Mouse (Mus musculus): ENCODE data around the gene Rbm4. TPM values are rescaled to one million over a fixed set of nuclear protein-coding genes. Genes with fewer than 3 reads are reported as not detected.

The Rbm4 gene
- 62.0 TPM for polyA plus RNA-seq (2017; shearing (Covaris generic))

GRCm38 (mm10) chr19:4793831-4794422 lies at the start of gene Rbm4:
TSS of gene Rbm4 (minus strand) at chr19:4793901.

GRCm38 (mm10) chr19:4839149-4839548 lies 45.4 kb upstream of the Rbm4 start, which contains the start of the genes Ccs and Ccdc87:
TSS of gene Ccs (minus strand) at chr19:4839332.
TSS of gene Ccdc87 (plus strand) at chr19:4839366.

GRCm38 (mm10) chr19:4811063-4811908 lies 17.6 kb upstream of the Rbm4 start, which contains the start of the genes Gm21992 and Rbm14:
TSS of gene Gm21992 (minus strand) at chr19:4811612.
TSS of gene Rbm14 (minus strand) at chr19:4811634.

GRCm38 (mm10) chr19:4756193-4756911 lies 37.3 kb downstream of the Rbm4 start, which contains the start of gene Rbm4b:
TSS of gene Rbm4b (plus strand) at chr19:4756497.

Other genes with a start within 250 kb of the Rbm4 start
- not detected for gene Lrfn4, start 178.2 kb downstream of the Rbm4 start, polyA plus RNA-seq (2017; shearing (Covaris generic))
- gene Rce1, start 168.3 kb downstream of the Rbm4 start, polyA plus RNA-seq (2017; shearing (Covaris generic)) = 54.1 TPM
- not detected for gene Gm960, start 95.2 kb downstream of the Rbm4 start, polyA plus RNA-seq (2017; shearing (Covaris generic))
- 1.3 TPM for gene Sptbn2, start 82.7 kb downstream of the Rbm4 start, polyA plus RNA-seq (2017; shearing (Covaris generic))
- gene Rbm4b, start 37.4 kb downstream of the Rbm4 start, polyA plus RNA-seq (2017; shearing (Covaris generic)) = 53.1 TPM
- 52.8 TPM for gene Gm21992, start 17.7 kb upstream of the Rbm4 start, polyA plus RNA-seq (2017; shearing (Covaris generic))
- gene Rbm14, start 17.7 kb upstream of the Rbm4 start, polyA plus RNA-seq (2017; shearing (Covaris generic)) = 98.3 TPM
- gene Ccs, start 45.4 kb upstream of the Rbm4 start, polyA plus RNA-seq (2017; shearing (Covaris generic)) = 213 TPM
- gene Ccdc87, start 45.5 kb upstream of the Rbm4 start, polyA plus RNA-seq (2017; shearing (Covaris generic)) = 0.28 TPM
- 7.4 TPM for gene Ctsf, start 61.2 kb upstream of the Rbm4 start, polyA plus RNA-seq (2017; shearing (Covaris generic))
- 0.10 TPM for gene Actn3, start 84.0 kb upstream of the Rbm4 start, polyA plus RNA-seq (2017; shearing (Covaris generic))
- gene Zdhhc24, start 84.8 kb upstream of the Rbm4 start, polyA plus RNA-seq (2017; shearing (Covaris generic)) = 7.9 TPM
- 0.92 TPM for gene Bbs1, start 112.7 kb upstream of the Rbm4 start, polyA plus RNA-seq (2017; shearing (Covaris generic))
- 136 TPM for gene Dpp3, start 134.4 kb upstream of the Rbm4 start, polyA plus RNA-seq (2017; shearing (Covaris generic))
- gene Peli3, start 149.2 kb upstream of the Rbm4 start, polyA plus RNA-seq (2017; shearing (Covaris generic)) = 0.65 TPM
- 59.2 TPM for gene Mrpl11, start 168.2 kb upstream of the Rbm4 start, polyA plus RNA-seq (2017; shearing (Covaris generic))
- 1.8 TPM for gene Npas4, start 196.4 kb upstream of the Rbm4 start, polyA plus RNA-seq (2017; shearing (Covaris generic))
- gene Slc29a2, start 230.0 kb upstream of the Rbm4 start, polyA plus RNA-seq (2017; shearing (Covaris generic)) = 2.0 TPM
- 18.7 TPM for gene B4gat1, start 244.9 kb upstream of the Rbm4 start, polyA plus RNA-seq (2017; shearing (Covaris generic))
- 3.6 TPM for gene AC124502.3, start 245.0 kb upstream of the Rbm4 start, polyA plus RNA-seq (2017; shearing (Covaris generic))
- 81.9 TPM for gene Brms1, start 247.5 kb upstream of the Rbm4 start, polyA plus RNA-seq (2017; shearing (Covaris generic))